Mouse (Mus musculus) liver, embryonic 13.5 days (tissue): Measurements from ENCODE around the gene Rec8. TPM values are rescaled to one million over a fixed set of nuclear protein-coding genes. Genes with fewer than 3 reads are reported as not detected.

Experiments
- ATAC-seq: fragments of 200-750 bp; cut with Nextera tagmentation; 2 replicates; pipeline ENCODE4 v1.8.0; 2017; ENCODE audit warnings: low read depth, mild to moderate bottlenecking, moderate number of reproducible peaks, moderate library complexity
- DNase-seq: peaks from one replicate; pipeline ENCODE4 v3.0.0; 2022
- H3K27ac ChIP-seq: fragments of 300-500 bp; sonication (generic); 2 replicates; pipeline ENCODE4 v1.5.1; 2015; ENCODE audit warnings: moderate library complexity, mild to moderate bottlenecking, inconsistent platforms
- H3K27me3 ChIP-seq: fragments of 300-500 bp; sonication (generic); 2 replicates; pipeline ENCODE4 v1.6.1; 2015; ENCODE audit warnings: mild to moderate bottlenecking, inconsistent platforms
- H3K36me3 ChIP-seq: fragments of 300-500 bp; sonication (generic); 2 replicates; pipeline ENCODE4 v1.6.1; 2015; ENCODE audit warnings: mild to moderate bottlenecking, inconsistent platforms
- H3K4me1 ChIP-seq: fragments of 300-500 bp; sonication (generic); replicated peaks from 2 replicates; pipeline ENCODE4 v1.6.1; 2015; ENCODE audit warnings: inconsistent platforms
- H3K4me2 ChIP-seq: fragments of 300-500 bp; sonication (generic); 2 replicates; pipeline ENCODE4 v1.6.1; 2015; ENCODE audit warnings: inconsistent platforms, mild to moderate bottlenecking, moderate library complexity
- H3K4me3 ChIP-seq: fragments of 300-500 bp; sonication (generic); replicated peaks from 2 replicates; pipeline ENCODE4 v1.5.1; 2015; ENCODE audit warnings: mild to moderate bottlenecking, inconsistent platforms
- H3K9ac ChIP-seq: fragments of 300-500 bp; sonication (generic); 2 replicates; pipeline ENCODE4 v1.6.1; 2015; ENCODE audit warnings: mild to moderate bottlenecking, inconsistent platforms
- H3K9me3 ChIP-seq: fragments of 300-500 bp; sonication (generic); replicated peaks from 2 replicates; pipeline ENCODE4 v1.6.1; 2016; ENCODE audit warnings: inconsistent platforms
- WGBS: fragments of 180-500 bp; shearing (Covaris S2); methylation state at CpG from one replicate; pipeline ENCODE4 v1.1.7; 2015; ENCODE audit not compliant: insufficient replicate concordance; 5-methylcytosine and 5-hydroxymethylcytosine counted together
- polyA plus RNA-seq: library from polyadenylated mRNA; unstranded; fragments of >200 nt; fragmentation: Nextera tagmentation; extraction: Ambion mirVana; gene quantifications from 2 replicates; pipeline ENCODE4 v1.2.1, GENCODE M21; 2015

The Rec8 gene
- polyA plus RNA-seq, 1 experiment from 2014 or later, result 1.6 TPM

- H3K4me2 ChIP-seq, result no peak overlapping the region
- H3K36me3 ChIP-seq, result peaks cover 35% of the 10 kb centered on the region
- peak overlapping the region; percentile 20; the same call in 1 of the 2 replicates for H3K27ac ChIP-seq
- DNase-seq (no peak), ATAC-seq (no peak)
- H3K4me1 ChIP-seq, result peaks cover 73% of the 10 kb centered on the region
- no peaks in the 10 kb centered on the region for H3K9me3 ChIP-seq
- H3K9ac ChIP-seq, result no peak overlapping the region
- H3K4me3 ChIP-seq, result no peak overlapping the region
- no peaks in the 10 kb centered on the region for H3K27me3 ChIP-seq
- 73% methylated on average over 9 of the region's 9 CpGs for WGBS
Observed at GRCm38 (mm10) chr14:55581981-55582681, 35.7 kb upstream of the Rec8 start.

GRCm38 (mm10) chr14:55584303-55584701, 33.5 kb upstream of the Rec8 start:
- H3K9ac ChIP-seq, result peak overlapping the region; percentile 85
- 22% methylated on average over 5 of the region's 5 CpGs for WGBS
- H3K27me3 ChIP-seq, result no peaks in the 10 kb centered on the region
- H3K36me3 ChIP-seq, result peaks cover 55% of the 10 kb centered on the region
- H3K9me3 ChIP-seq, result no peaks in the 10 kb centered on the region
- peak overlapping the region; percentile 97 for H3K4me2 ChIP-seq
- H3K4me3 ChIP-seq, result peak overlapping the region; percentile 81
- H3K27ac ChIP-seq, result peak overlapping the region; percentile 96
- DNase-seq, result no peak
- peaks cover 72% of the 10 kb centered on the region for H3K4me1 ChIP-seq
- ATAC-seq, result no peak

GRCm38 (mm10) chr14:55584702-55585565, 32.9 kb upstream of the Rec8 start, which contains the start of gene Emc9:
Gene Emc9, minus strand, starts transcription at chr14:55585302.
- H3K27me3 ChIP-seq, result no peaks in the 10 kb centered on the region
- WGBS, result under 1% methylated on average over 43 of the region's 43 CpGs
- H3K4me3 ChIP-seq, result peak within 1 kb of the TSS; percentile 81
- peak within 1 kb of the TSS; percentile 85 for H3K9ac ChIP-seq
- H3K4me2 ChIP-seq, result peak within 1 kb of the TSS; percentile 97
- peaks cover 72% of the 10 kb centered on the region for H3K4me1 ChIP-seq
- DNase-seq (peak; percentile 89), ATAC-seq (peak; percentile 95)
- peaks cover 52% of the 10 kb centered on the region for H3K36me3 ChIP-seq
- H3K27ac ChIP-seq, result peak within 1 kb of the TSS; percentile 96
- no peaks in the 10 kb centered on the region for H3K9me3 ChIP-seq

GRCm38 (mm10) chr14:55585566-55585960, 32.3 kb upstream of the Rec8 start:
- Histone ChIP-seq H3K9me3 (no peaks in the 10 kb centered on the region), H3K4me2 (peak overlapping the region; percentile 97), H3K4me3 (peak overlapping the region; percentile 81), H3K27me3 (no peaks in the 10 kb centered on the region), H3K27ac (peak overlapping the region; percentile 96), H3K9ac (peak overlapping the region; percentile 85), H3K36me3 (peaks cover 46% of the 10 kb centered on the region), H3K4me1 (peaks cover 74% of the 10 kb centered on the region)
- DNase-seq (peak; percentile 59), ATAC-seq (peak; percentile 63)
- WGBS, result 6% methylated on average over 6 of the region's 6 CpGs

- DNase-seq (peak; percentile 64), ATAC-seq (peak; percentile 47)
- Histone ChIP-seq H3K9me3 (no peaks in the 10 kb centered on the region), H3K4me3 (peak overlapping the region; percentile 81), H3K27ac (peak overlapping the region; percentile 96), H3K4me2 (peak overlapping the region; percentile 97), H3K4me1 (peaks cover 75% of the 10 kb centered on the region), H3K9ac (peak overlapping the region; percentile 85), H3K27me3 (no peaks in the 10 kb centered on the region), H3K36me3 (peaks cover 40% of the 10 kb centered on the region)
- WGBS, result 16% methylated on average over 2 of the region's 2 CpGs
Observed at GRCm38 (mm10) chr14:55586149-55586548, 31.7 kb upstream of the Rec8 start.

GRCm38 (mm10) chr14:55589271-55589670, 28.6 kb upstream of the Rec8 start:
- Histone ChIP-seq H3K27ac (peak overlapping the region; percentile 99), H3K4me1 (peaks cover 78% of the 10 kb centered on the region), H3K4me3 (peak overlapping the region; percentile 92; the same call in 1 of the 2 replicates), H3K4me2 (peak overlapping the region; percentile 88; the same call in 1 of the 2 replicates), H3K9ac (peak overlapping the region; percentile 6; the same call in 1 of the 2 replicates), H3K27me3 (no peaks in the 10 kb centered on the region), H3K9me3 (no peaks in the 10 kb centered on the region), H3K36me3 (peaks cover 36% of the 10 kb centered on the region)
- no peak for ATAC-seq
- 91% methylated on average over 5 of the region's 5 CpGs for WGBS
- no peak for DNase-seq

GRCm38 (mm10) chr14:55589771-55590448, 27.9 kb upstream of the Rec8 start:
- peaks cover 72% of the 10 kb centered on the region for H3K4me1 ChIP-seq
- H3K4me3 ChIP-seq, result peak overlapping the region; percentile 92
- H3K36me3 ChIP-seq, result peaks cover 42% of the 10 kb centered on the region
- no peaks in the 10 kb centered on the region for H3K27me3 ChIP-seq
- H3K27ac ChIP-seq, result peak overlapping the region; percentile 99
- DNase-seq (no peak), ATAC-seq (no peak)
- no peaks in the 10 kb centered on the region for H3K9me3 ChIP-seq
- H3K4me2 ChIP-seq, result peak overlapping the region; percentile 88
- peak overlapping the region; percentile 95 for H3K9ac ChIP-seq
- WGBS, result 64% methylated on average over 11 of the region's 11 CpGs

- Histone ChIP-seq H3K4me3 (peak within 1 kb of the TSS; percentile 92), H3K27me3 (no peaks in the 10 kb centered on the region), H3K36me3 (peaks cover 51% of the 10 kb centered on the region), H3K27ac (peak within 1 kb of the TSS; percentile 99), H3K4me1 (peaks cover 65% of the 10 kb centered on the region), H3K9ac (peak within 1 kb of the TSS; percentile 95), H3K9me3 (no peaks in the 10 kb centered on the region), H3K4me2 (peak within 1 kb of the TSS; percentile 88)
- ATAC-seq (peak; percentile 86), DNase-seq (peak; percentile 89)
- WGBS, result under 1% methylated on average over 22 of the region's 22 CpGs
Observed at GRCm38 (mm10) chr14:55590748-55591330, 27.0 kb upstream of the Rec8 start, which contains the start of gene Psme2. Gene Psme2, minus strand, starts transcription at chr14:55591113.

- Histone ChIP-seq H3K4me1 (peaks cover 59% of the 10 kb centered on the region), H3K27me3 (no peaks in the 10 kb centered on the region), H3K4me2 (peak within 1 kb of the TSS; percentile 88), H3K9me3 (no peaks in the 10 kb centered on the region), H3K27ac (peak within 1 kb of the TSS; percentile 99), H3K36me3 (peaks cover 57% of the 10 kb centered on the region), H3K4me3 (peak within 1 kb of the TSS; percentile 92), H3K9ac (peak within 1 kb of the TSS; percentile 95)
- ATAC-seq (peak; percentile 90), DNase-seq (peak; percentile 95)
- under 1% methylated on average over 33 of the region's 33 CpGs for WGBS
Observed at GRCm38 (mm10) chr14:55591331-55591891, 26.4 kb upstream of the Rec8 start, which contains the start of gene Rnf31. Gene Rnf31, plus strand, starts transcription at chr14:55591708.

- Histone ChIP-seq H3K4me1 (peaks cover 51% of the 10 kb centered on the region), H3K9ac (peak overlapping the region; percentile 95), H3K4me2 (peak overlapping the region; percentile 88), H3K36me3 (peaks cover 61% of the 10 kb centered on the region), H3K27ac (peak overlapping the region; percentile 99), H3K9me3 (no peaks in the 10 kb centered on the region), H3K27me3 (no peaks in the 10 kb centered on the region), H3K4me3 (peak overlapping the region; percentile 92)
- ATAC-seq (no peak), DNase-seq (no peak)
- WGBS, result 6% methylated on average over 16 of the region's 16 CpGs
Observed at GRCm38 (mm10) chr14:55592226-55592625, 25.6 kb upstream of the Rec8 start.
